Mouse (Mus musculus) spleen, adult 2 months (tissue): ENCODE data around the gene Gm20458.

Source experiments
- CTCF ChIP-seq: fragments of 200-500 bp; IDR thresholded peaks from 2 replicates; pipeline ENCODE4 v1.5.1; 2011; ENCODE audit warnings: mild to moderate bottlenecking, inconsistent platforms; ENCODE audit not compliant: insufficient read depth, insufficient read length, insufficient replicate concordance; ENCODE audit errors: extremely low read depth
- POLR2A ChIP-seq: fragments of 200-500 bp; IDR thresholded peaks from 2 replicates; pipeline ENCODE4 v1.6.1; 2011; ENCODE audit warnings: low read depth, low read length, inconsistent platforms

DNA sequence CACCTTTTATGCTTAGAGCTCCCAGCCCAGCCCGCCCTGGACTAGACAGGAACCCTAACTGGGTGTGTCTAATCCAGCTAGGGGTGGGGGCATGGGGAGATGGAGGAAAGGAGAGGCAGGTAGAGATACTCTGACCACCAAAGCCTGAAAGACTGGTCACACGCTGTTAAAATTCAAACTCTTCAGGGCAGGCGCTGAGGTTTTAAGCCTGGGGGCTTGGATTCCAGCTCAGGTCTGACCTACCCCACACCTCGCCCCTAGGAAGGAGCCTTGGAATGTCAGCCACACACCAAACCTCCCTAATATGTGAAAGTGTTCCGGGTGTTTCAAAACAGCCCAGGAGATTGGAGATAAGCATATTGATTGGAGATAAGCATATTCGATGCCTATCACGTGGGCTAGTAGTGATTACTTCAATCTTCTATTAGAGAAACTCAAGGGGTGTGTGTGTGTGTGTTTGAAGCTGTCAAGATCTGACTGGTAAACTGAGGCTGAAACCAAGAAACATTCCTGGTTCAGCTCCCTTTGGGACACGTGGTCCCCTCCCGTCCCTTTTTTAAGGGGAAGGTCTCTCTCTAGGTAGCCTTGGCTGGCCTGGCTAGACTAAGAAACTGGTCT lies 27.4 kb upstream of the Gm20458 start:
- TF ChIP-seq CTCF, result no peak
- no peak for TF ChIP-seq POLR2A
